Mouse (Mus musculus) ovary, adult 10 weeks (tissue): Measurements from ENCODE around the gene Fbxl5. TPM values are rescaled to one million over a fixed set of nuclear protein-coding genes. Genes with fewer than 3 reads are reported as not detected.

Source experiments
- polyA plus RNA-seq: library from polyadenylated mRNA; stranded (reverse); fragments of 350-450 nt; fragmentation: Illumina TruSeq; extraction: RNeasy Lipid Tissue Mini Kit (QIAGEN cat#74804); gene quantifications from one replicate; pipeline ENCODE4 v1.2.3, GENCODE M21; 2014

The Fbxl5 gene
- polyA plus RNA-seq = 169 TPM

GRCm38 (mm10) chr5:43821538-43821937, at the start of gene Fbxl5:
Gene Fbxl5, minus strand, starts transcription at chr5:43821638.

GRCm38 (mm10) chr5:43868253-43868652, 46.8 kb upstream of the Fbxl5 start, which contains the start of gene Cd38:
Gene Cd38, plus strand, starts transcription at chr5:43868553.

GRCm38 (mm10) chr5:43818695-43819094, 2.7 kb downstream of the Fbxl5 start, which contains the start of gene Bst1:
Gene Bst1, plus strand, starts transcription at chr5:43818885.

Other genes with a start within 250 kb of the Fbxl5 start
- 43.0 TPM for gene Cc2d2a, start 159.3 kb downstream of the Fbxl5 start, polyA plus RNA-seq
- gene Bst1, start 2.8 kb downstream of the Fbxl5 start, polyA plus RNA-seq = 2.8 TPM
- gene Cd38, start 46.9 kb upstream of the Fbxl5 start, polyA plus RNA-seq = 28.1 TPM
- not detected for gene Gm7879, start 91.5 kb upstream of the Fbxl5 start, polyA plus RNA-seq
- gene Fgfbp1, start 160.1 kb upstream of the Fbxl5 start, polyA plus RNA-seq = not detected